Mouse (Mus musculus): ENCODE measurements around the gene Rgs8. TPM values are rescaled to one million over a fixed set of nuclear protein-coding genes. Genes with fewer than 3 reads are reported as not detected.

The Rgs8 gene
- polyA plus RNA-seq, 1 experiment from 2014 or later: 33.6 TPM

GRCm38 (mm10) chr1:153737101-153738085, 84.6 kb downstream of the Rgs8 start:
- peak; percentile 35; the same call in 1 of the 2 replicates for ATAC-seq
- 27% methylated on average over 9 of the region's 9 CpGs for whole genome bisulfite sequencing
- Histone ChIP-seq H3K9me3 (no peaks in the 10 kb centered on the region), H3K4me2 (replicated peaks) (0 out of 2 replicates have a peak overlapping the region, but pooled peaks have one; percentile 13), H3K36me3 (no peaks in the 10 kb centered on the region), H3K4me1 (replicated peaks) (peaks cover 68% of the 10 kb centered on the region), H3K9ac (replicated peaks) (no peak overlapping the region), H3K27me3 (peaks cover 29% of the 10 kb centered on the region), H3K27ac (peak overlapping the region; percentile 65), H3K4me3 (replicated peaks) (no peak overlapping the region)

DNA sequence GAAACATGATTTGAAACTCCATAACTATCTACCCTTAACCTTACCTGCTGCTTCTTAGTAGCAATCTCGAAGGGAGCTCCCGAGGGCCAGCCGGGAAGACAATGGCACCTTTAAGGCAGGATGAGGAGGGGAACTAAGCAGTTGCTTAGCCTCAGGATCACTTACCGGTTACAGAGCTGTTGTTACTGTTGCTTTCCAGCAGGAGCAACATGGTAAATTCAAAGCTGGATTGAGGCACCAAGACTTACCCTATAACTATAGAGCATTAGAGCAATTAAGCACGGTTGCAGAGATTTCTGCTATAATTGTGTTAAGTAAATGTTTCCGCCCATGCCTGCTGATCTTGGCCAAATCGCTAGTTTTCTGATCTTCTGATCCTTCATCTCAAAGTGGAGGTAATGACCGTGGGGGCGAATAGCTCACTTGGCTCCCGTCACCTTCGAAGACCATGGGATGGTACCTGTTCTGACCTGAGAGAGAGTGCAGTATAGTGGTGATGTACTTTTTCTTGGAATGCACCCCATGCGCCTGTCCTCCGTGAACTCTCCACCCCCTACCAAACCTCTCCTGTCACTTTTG, 86.7 kb downstream of the Rgs8 start:
- Histone ChIP-seq H3K9ac (replicated peaks) (0 out of 2 replicates have a peak overlapping the region, but pooled peaks have one; percentile 7), H3K36me3 (peaks cover 13% of the 10 kb centered on the region; the same call in 1 of the 2 replicates), H3K4me3 (replicated peaks) (peak overlapping the region; percentile 52), H3K4me2 (replicated peaks) (peak overlapping the region; percentile 78), H3K27ac (no peak overlapping the region), H3K4me1 (replicated peaks) (peaks cover 76% of the 10 kb centered on the region), H3K9me3 (no peaks in the 10 kb centered on the region), H3K27me3 (peaks cover 26% of the 10 kb centered on the region)
- ATAC-seq: 0 out of 2 replicates have a peak, but pooled peaks have one; percentile 10
- 19% methylated on average over 13 of the region's 13 CpGs for WGBS

DNA sequence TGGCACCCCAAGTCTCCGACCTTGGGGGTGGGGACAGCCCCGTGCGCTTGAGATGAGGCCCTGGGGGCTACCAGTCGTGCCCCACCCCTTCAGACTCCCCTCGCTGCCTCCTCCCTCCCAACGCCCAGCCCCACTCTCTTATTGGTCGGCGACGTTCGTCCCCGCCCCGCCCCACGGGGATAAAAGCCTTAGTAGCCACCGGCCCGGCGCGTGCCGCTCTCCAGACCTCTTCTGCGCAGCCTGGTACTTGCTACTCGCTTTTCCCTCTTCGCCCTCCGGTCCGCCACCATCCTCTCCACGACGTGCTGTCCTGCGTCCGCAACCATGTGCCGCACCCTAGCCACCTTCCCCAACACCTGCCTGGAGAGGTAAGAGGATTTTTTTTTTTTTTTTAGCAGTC, 87.3 kb downstream of the Rgs8 start, which contains the start of gene Rgs16:
Gene Rgs16, plus strand, starts transcription at position 205 of the 400 bp plus-strand sequence.
- ATAC-seq: peak; percentile 78
- under 1% methylated on average over 28 of the region's 28 CpGs for WGBS
- H3K4me1 ChIP-seq (replicated peaks): peaks cover 82% of the 10 kb centered on the region

GRCm38 (mm10) chr1:153740775-153741400, 88.1 kb downstream of the Rgs8 start:
- H3K4me1 ChIP-seq (replicated peaks): peaks cover 78% of the 10 kb centered on the region
- H3K9me3 ChIP-seq: no peaks in the 10 kb centered on the region
- H3K36me3 ChIP-seq: peaks cover 13% of the 10 kb centered on the region; the same call in 1 of the 2 replicates
- H3K27ac ChIP-seq: no peak overlapping the region
- ATAC-seq: no peak
- peak overlapping the region; percentile 78 for H3K4me2 ChIP-seq (replicated peaks)
- peak overlapping the region; percentile 52 for H3K4me3 ChIP-seq (replicated peaks)
- peaks cover 17% of the 10 kb centered on the region for H3K27me3 ChIP-seq
- H3K9ac ChIP-seq (replicated peaks): peak overlapping the region; percentile 68
- 15% methylated on average over 12 of the region's 12 CpGs for WGBS

More for the DNA sequence above, 87.3 kb downstream of the Rgs8 start, which contains the start of gene Rgs16:
- H3K9ac ChIP-seq (replicated peaks): peak within 1 kb of the TSS; percentile 68
- peak within 1 kb of the TSS; percentile 78 for H3K4me2 ChIP-seq (replicated peaks)
- peaks cover 13% of the 10 kb centered on the region; the same call in 1 of the 2 replicates for H3K36me3 ChIP-seq
- H3K27me3 ChIP-seq: peaks cover 22% of the 10 kb centered on the region
- no peak within 1 kb of the TSS for H3K27ac ChIP-seq
- peak within 1 kb of the TSS; percentile 52 for H3K4me3 ChIP-seq (replicated peaks)
- H3K9me3 ChIP-seq: no peaks in the 10 kb centered on the region

DNA sequence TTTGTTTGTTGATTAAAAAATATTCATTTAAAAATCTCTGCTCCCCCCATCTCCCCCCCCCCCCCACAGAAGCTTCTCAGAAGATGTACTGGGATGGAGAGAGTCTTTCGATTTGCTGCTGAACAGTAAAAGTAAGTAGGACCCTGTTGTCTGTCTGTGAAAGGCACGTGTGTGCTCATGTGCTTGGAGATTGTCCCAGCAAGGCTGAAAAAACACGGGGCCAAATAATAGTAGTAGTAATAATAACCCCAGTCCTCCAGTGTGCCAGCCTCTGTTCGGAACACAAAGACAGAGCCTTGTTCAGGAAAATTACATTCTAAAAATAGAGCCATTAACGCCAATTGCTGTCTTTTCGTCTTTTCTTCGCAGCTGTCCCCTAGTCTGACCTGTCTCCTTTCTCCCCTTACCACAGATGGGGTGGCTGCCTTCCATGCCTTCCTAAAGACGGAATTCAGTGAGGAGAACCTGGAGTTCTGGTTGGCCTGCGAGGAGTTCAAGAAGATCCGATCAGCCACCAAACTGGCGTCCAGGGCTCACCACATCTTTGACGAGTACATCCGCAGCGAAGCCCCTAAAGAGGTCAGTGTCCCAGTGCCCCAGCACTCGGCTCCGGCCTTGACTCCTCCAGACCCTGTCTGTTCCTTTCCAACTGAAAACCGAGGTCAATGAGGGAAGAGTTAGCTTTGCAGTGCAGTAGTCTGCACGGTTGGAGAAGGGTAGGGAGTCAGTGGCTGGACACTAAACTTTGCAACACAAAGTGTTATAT, 88.9 kb downstream of the Rgs8 start:
- Histone ChIP-seq H3K27ac (peak overlapping the region; percentile 19; the same call in 1 of the 2 replicates), H3K4me1 (replicated peaks) (peaks cover 78% of the 10 kb centered on the region), H3K27me3 (peaks cover 17% of the 10 kb centered on the region), H3K9ac (replicated peaks) (peak overlapping the region; percentile 68), H3K4me3 (replicated peaks) (peak overlapping the region; percentile 52), H3K4me2 (replicated peaks) (peak overlapping the region; percentile 78), H3K36me3 (peaks cover 13% of the 10 kb centered on the region; the same call in 1 of the 2 replicates), H3K9me3 (no peaks in the 10 kb centered on the region)
- 55% methylated on average over 18 of the region's 18 CpGs for WGBS
- ATAC-seq: no peak

- Histone ChIP-seq H3K9me3 (no peaks in the 10 kb centered on the region), H3K27ac (no peak overlapping the region), H3K4me1 (replicated peaks) (peaks cover 70% of the 10 kb centered on the region), H3K36me3 (peaks cover 13% of the 10 kb centered on the region; the same call in 1 of the 2 replicates), H3K27me3 (peaks cover 17% of the 10 kb centered on the region), H3K4me2 (replicated peaks) (peak overlapping the region; percentile 78), H3K9ac (replicated peaks) (peak overlapping the region; percentile 2), H3K4me3 (replicated peaks) (peak overlapping the region; percentile 52)
- 63% methylated on average over 11 of the region's 11 CpGs for WGBS
- ATAC-seq: no peak
Measured at GRCm38 (mm10) chr1:153742374-153743155, 89.7 kb downstream of the Rgs8 start.

DNA sequence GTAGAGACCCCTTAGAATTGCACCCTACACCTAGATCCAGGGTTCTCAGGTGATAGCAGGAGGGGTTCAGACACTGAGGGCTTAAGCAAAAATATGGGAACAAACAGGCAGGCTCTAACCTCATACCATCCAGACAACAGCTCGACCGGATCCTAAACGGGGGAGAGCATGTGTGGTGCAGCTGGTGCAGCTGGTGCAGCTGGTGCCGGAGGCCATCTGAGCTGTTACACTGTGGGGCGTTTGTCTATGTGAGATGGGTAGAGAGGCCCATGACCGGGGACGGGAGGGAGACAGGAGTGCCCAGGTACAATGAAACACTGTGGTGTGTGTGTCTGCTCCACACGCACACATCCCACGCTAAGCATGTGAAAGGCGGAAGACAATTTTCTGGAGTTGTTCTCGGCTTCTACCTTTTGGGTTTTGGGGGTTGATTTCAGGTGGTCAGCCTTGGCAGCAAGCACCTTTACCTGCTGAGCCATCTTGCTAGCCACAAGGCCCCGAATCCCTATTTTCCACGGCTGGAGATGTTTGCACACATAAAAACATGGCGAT, 93.4 kb downstream of the Rgs8 start:
- WGBS: 65% methylated on average over 14 of the region's 14 CpGs

GRCm38 (mm10) chr1:153746728-153747127, 93.9 kb downstream of the Rgs8 start:
- 3% methylated on average over 12 of the region's 12 CpGs for WGBS
- Histone ChIP-seq H3K9ac (replicated peaks) (no peak overlapping the region), H3K27ac (no peak overlapping the region), H3K27me3 (no peaks in the 10 kb centered on the region), H3K36me3 (peaks cover 13% of the 10 kb centered on the region; the same call in 1 of the 2 replicates), H3K4me3 (replicated peaks) (no peak overlapping the region), H3K9me3 (no peaks in the 10 kb centered on the region), H3K4me2 (replicated peaks) (no peak overlapping the region), H3K4me1 (replicated peaks) (peaks cover 71% of the 10 kb centered on the region)
- 0 out of 2 replicates have a peak, but pooled peaks have one; percentile 7 for ATAC-seq

More for the DNA sequence above, 93.4 kb downstream of the Rgs8 start:
- Histone ChIP-seq H3K4me3 (replicated peaks) (no peak overlapping the region), H3K4me2 (replicated peaks) (no peak overlapping the region), H3K36me3 (peaks cover 13% of the 10 kb centered on the region; the same call in 1 of the 2 replicates), H3K9me3 (no peaks in the 10 kb centered on the region), H3K9ac (replicated peaks) (peak overlapping the region; percentile 4; the same call in 1 of the 2 replicates), H3K27me3 (no peaks in the 10 kb centered on the region), H3K27ac (peak overlapping the region; percentile 33; the same call in 1 of the 2 replicates), H3K4me1 (replicated peaks) (peaks cover 71% of the 10 kb centered on the region)
- peak; percentile 46; the same call in 1 of the 2 replicates for ATAC-seq

GRCm38 (mm10) chr1:153747861-153748530, 95.2 kb downstream of the Rgs8 start:
- H3K9me3 ChIP-seq: no peaks in the 10 kb centered on the region
- peaks cover 71% of the 10 kb centered on the region for H3K4me1 ChIP-seq (replicated peaks)
- H3K4me2 ChIP-seq (replicated peaks): peak overlapping the region; percentile 59; the same call in 1 of the 2 replicates
- no peak overlapping the region for H3K4me3 ChIP-seq (replicated peaks)
- 75% methylated on average over 12 of the region's 12 CpGs for WGBS
- no peak overlapping the region for H3K9ac ChIP-seq (replicated peaks)
- no peak for ATAC-seq
- peaks cover 10% of the 10 kb centered on the region; the same call in 1 of the 2 replicates for H3K36me3 ChIP-seq
- H3K27ac ChIP-seq: no peak overlapping the region
- H3K27me3 ChIP-seq: no peaks in the 10 kb centered on the region

All from midbrain, embryonic 13.5 days (tissue).